Mouse (Mus musculus): ENCODE measurements at regions not wholly inside any gene's neighbourhood (a gene's known extent, or its start where the extent isn't known, plus 50 kb on each side); places are given as distances from the start of the nearest gene placed in this dataset.

GRCm38 (mm10) chr15:52959711-52960110 is 925.0 kb upstream of the Gm7489 start:
- no peak for DNase-seq (ENCODE audit: low spot score in 2 of 2)

GRCm38 (mm10) chr15:52961491-52961890 is 923.2 kb upstream of the Gm7489 start:
- no peak for DNase-seq (ENCODE audit: low spot score in 2 of 2)

GRCm38 (mm10) chr15:52963918-52964317 is 920.8 kb upstream of the Gm7489 start:
- DNase-seq (ENCODE audit: low spot score in 2 of 2), result no peak

- DNase-seq (ENCODE audit: low spot score in 2 of 2), result no peak
Observed at GRCm38 (mm10) chr15:52964403-52964802, 920.3 kb upstream of the Gm7489 start.

- DNase-seq (ENCODE audit: low spot score in 2 of 2), result no peak
Observed at GRCm38 (mm10) chr15:52967801-52968235, 916.9 kb upstream of the Gm7489 start.

- DNase-seq (ENCODE audit: low spot score in 2 of 2), result no peak
Observed at GRCm38 (mm10) chr15:52982821-52983220, 901.9 kb upstream of the Gm7489 start.

GRCm38 (mm10) chr15:52990580-52990979 is 894.1 kb upstream of the Gm7489 start:
- no peak for DNase-seq (ENCODE audit: low spot score in 2 of 2)

- no peak for DNase-seq (ENCODE audit: low spot score in 2 of 2)
Observed at GRCm38 (mm10) chr15:52994351-52994750, 890.4 kb upstream of the Gm7489 start.

- no peak for DNase-seq (ENCODE audit: low spot score in 2 of 2)
Observed at GRCm38 (mm10) chr15:52999200-52999599, 885.5 kb upstream of the Gm7489 start.

- no peak for DNase-seq (ENCODE audit: low spot score in 2 of 2)
Observed at GRCm38 (mm10) chr15:52999776-53000175, 884.9 kb upstream of the Gm7489 start.

- DNase-seq (ENCODE audit: low spot score in 2 of 2), result no peak
Observed at GRCm38 (mm10) chr15:53001429-53001828, 883.3 kb upstream of the Gm7489 start.

- no peak for DNase-seq (ENCODE audit: low spot score in 2 of 2)
Observed at GRCm38 (mm10) chr15:53001964-53002363, 882.7 kb upstream of the Gm7489 start.

GRCm38 (mm10) chr15:53004078-53004477 is 880.6 kb upstream of the Gm7489 start:
- no peak for DNase-seq (ENCODE audit: low spot score in 2 of 2)

- no peak for DNase-seq (ENCODE audit: low spot score in 2 of 2)
Observed at GRCm38 (mm10) chr15:53006844-53007243, 877.9 kb upstream of the Gm7489 start.

GRCm38 (mm10) chr15:53009337-53009736 is 875.4 kb upstream of the Gm7489 start:
- DNase-seq (ENCODE audit: low spot score in 2 of 2), result no peak
